Mouse (Mus musculus): ENCODE measurements around the gene Gorab.

Gene Gorab

GRCm38 (mm10) chr1:163356167-163356566 lies 47.3 kb downstream of the Gorab start:
- DNase-seq, result no peak

GRCm38 (mm10) chr1:163355626-163356156 lies 47.8 kb downstream of the Gorab start:
- DNase-seq, result no peak

- no peak for DNase-seq
Observed at GRCm38 (mm10) chr1:163350988-163351387, 52.5 kb downstream of the Gorab start.

GRCm38 (mm10) chr1:163345541-163345940 lies 57.9 kb downstream of the Gorab start:
- no peak for DNase-seq

- no peak for DNase-seq
Observed at GRCm38 (mm10) chr1:163344931-163345330, 58.5 kb downstream of the Gorab start.

- no peak for DNase-seq
Observed at GRCm38 (mm10) chr1:163339219-163339561, 64.3 kb downstream of the Gorab start.

GRCm38 (mm10) chr1:163338525-163339218 lies 64.8 kb downstream of the Gorab start:
- DNase-seq, result no peak

GRCm38 (mm10) chr1:163337821-163338220 lies 65.6 kb downstream of the Gorab start:
- DNase-seq, result no peak

Measured in kidney, adult 9 months (tissue).